Mouse (Mus musculus) CH12.LX (cell line): ENCODE data around the gene Slc25a33. TPM values are rescaled to one million over a fixed set of nuclear protein-coding genes. Genes with fewer than 3 reads are reported as not detected.

ENCODE experiments used
- DNase-seq: peaks from one replicate; pipeline ENCODE4 v3.0.0-alpha.2; 2013; ENCODE audit errors: extremely low read depth
- H3K27ac ChIP-seq: 2 replicates; pipeline ENCODE4 v1.5.1; 2012; ENCODE audit warnings: low read depth, mild to moderate bottlenecking, control low read depth, moderate library complexity; ENCODE audit not compliant: insufficient read depth
- H3K27me3 ChIP-seq: replicated peaks from 2 replicates; pipeline ENCODE3; 2012; ENCODE audit warnings: inconsistent platforms
- H3K36me3 ChIP-seq, 2 experiments: replicated peaks in 1 of 2; 2 replicates each; pipeline versions ENCODE3 to v1.6.1; 2012; ENCODE audit warnings: inconsistent platforms in 1 of 2, low read length in 1 of 2, mild to moderate bottlenecking in 1 of 2, mixed read lengths in 1 of 2, moderate library complexity in 1 of 2; ENCODE audit not compliant: control insufficient read depth in 1 of 2, insufficient read depth in 1 of 2
- H3K4me1 ChIP-seq, 2 experiments: 2 replicates each; pipeline ENCODE4 v1.6.1; 2012; ENCODE audit warnings: inconsistent platforms in 1 of 2, moderate library complexity in 1 of 2; ENCODE audit not compliant: insufficient read depth in 2 of 2, control insufficient read depth in 1 of 2
- H3K4me2 ChIP-seq: 2 replicates; pipeline ENCODE4 v1.6.1; 2012; ENCODE audit warnings: low read depth, mild to moderate bottlenecking, control low read depth; ENCODE audit not compliant: poor library complexity, insufficient read depth, severe bottlenecking
- H3K4me3 ChIP-seq, 3 experiments: fragments of 150-350 bp in 1 of 3; sonication (generic) in 1 of 3; replicated peaks in 1 of 3; 2 replicates each; pipeline versions ENCODE3 to v1.5.1; 2011 to 2012; ENCODE audit warnings: low read depth in 2 of 3, low read length in 2 of 3, mild to moderate bottlenecking in 2 of 3, moderate library complexity in 2 of 3, control low read depth in 1 of 3, improper control_type of control experiment in 1 of 3, inconsistent platforms in 1 of 3, mixed read lengths in 1 of 3; ENCODE audit not compliant: poor library complexity in 1 of 3
- H3K79me2 ChIP-seq: replicated peaks from 2 replicates; pipeline ENCODE4 v1.6.1; 2012; ENCODE audit warnings: mild to moderate bottlenecking, moderate library complexity; ENCODE audit not compliant: control insufficient read depth, poor library complexity, insufficient read depth, severe bottlenecking; ENCODE audit errors: extremely low read depth
- H3K9ac ChIP-seq: 2 replicates; pipeline ENCODE4 v1.6.1; 2012; ENCODE audit warnings: low read depth, mild to moderate bottlenecking, control low read depth, moderate library complexity; ENCODE audit not compliant: insufficient read depth
- H3K9me3 ChIP-seq: replicated peaks from 2 replicates; pipeline ENCODE3; 2012; ENCODE audit warnings: low read length, inconsistent platforms, mixed read lengths
- BHLHE40 ChIP-seq: IDR thresholded peaks from 2 replicates; pipeline ENCODE4 v1.6.1; 2011; ENCODE audit warnings: mild to moderate bottlenecking, low read depth, low read length, improper control_type of control experiment
- CHD1 ChIP-seq: IDR thresholded peaks from 2 replicates; pipeline ENCODE4 v1.6.1; 2012; ENCODE audit warnings: low read depth, low read length, improper control_type of control experiment, inconsistent platforms
- CHD2 ChIP-seq: IDR thresholded peaks from 2 replicates; pipeline ENCODE4 v1.6.1; 2011; ENCODE audit warnings: low read length, improper control_type of control experiment
- CTCF ChIP-seq, 2 experiments: IDR thresholded peaks in 1 of 2; conservative IDR thresholded peaks in 1 of 2; 2 replicates each; pipeline ENCODE4 v1.5.1; 2011 to 2012; ENCODE audit warnings: low read depth in 2 of 2, low read length in 2 of 2, improper control_type of control experiment in 1 of 2, inconsistent platforms in 1 of 2, mild to moderate bottlenecking in 1 of 2, moderate library complexity in 1 of 2
- E2F4 ChIP-seq: IDR thresholded peaks from 2 replicates; pipeline ENCODE4 v1.6.1; 2011; ENCODE audit warnings: low read depth, low read length, improper control_type of control experiment; ENCODE audit not compliant: insufficient replicate concordance
- ELF1 ChIP-seq: IDR thresholded peaks from 2 replicates; pipeline ENCODE4 v1.6.1; 2014; ENCODE audit warnings: low read depth, mild to moderate bottlenecking, inconsistent platforms, low read length, improper control_type of control experiment
- EP300 ChIP-seq: IDR thresholded peaks from 2 replicates; pipeline ENCODE4 v1.6.1; 2011; ENCODE audit warnings: low read length, improper control_type of control experiment
- ETS1 ChIP-seq: conservative IDR thresholded peaks from 2 replicates; pipeline ENCODE4 v1.6.1; 2012; ENCODE audit warnings: low read depth, mild to moderate bottlenecking, inconsistent platforms, low read length, improper control_type of control experiment, moderate library complexity
- GABPA ChIP-seq: IDR thresholded peaks from 2 replicates; pipeline ENCODE4 v1.6.1; 2012; ENCODE audit warnings: low read depth, low read length, improper control_type of control experiment, inconsistent platforms; ENCODE audit not compliant: insufficient replicate concordance
- HCFC1 ChIP-seq: IDR thresholded peaks from 2 replicates; pipeline ENCODE4 v1.6.1; 2012; ENCODE audit warnings: low read depth, mild to moderate bottlenecking, inconsistent platforms, low read length, improper control_type of control experiment
- IRF4 ChIP-seq: IDR thresholded peaks from 2 replicates; pipeline ENCODE4 v1.6.1; 2014; ENCODE audit warnings: low read depth, mild to moderate bottlenecking, inconsistent platforms, low read length, improper control_type of control experiment
- JUN ChIP-seq: IDR thresholded peaks from 2 replicates; pipeline ENCODE4 v1.6.1; 2011; ENCODE audit warnings: low read depth, mild to moderate bottlenecking, low read length, improper control_type of control experiment, moderate library complexity; ENCODE audit not compliant: insufficient read depth
- JUND ChIP-seq: conservative IDR thresholded peaks from 2 replicates; pipeline ENCODE4 v1.6.1; 2011; ENCODE audit warnings: low read depth, low read length, improper control_type of control experiment
- KAT2A ChIP-seq: IDR thresholded peaks from 2 replicates; pipeline ENCODE4 v1.6.1; 2012; ENCODE audit warnings: low read length, improper control_type of control experiment, inconsistent platforms; ENCODE audit not compliant: insufficient replicate concordance
- MAFK ChIP-seq: IDR thresholded peaks from 2 replicates; pipeline ENCODE4 v1.6.1; 2011; ENCODE audit warnings: low read length, improper control_type of control experiment; ENCODE audit not compliant: insufficient replicate concordance
- MAX ChIP-seq: IDR thresholded peaks from 2 replicates; pipeline ENCODE4 v1.6.1; 2011; ENCODE audit warnings: low read length, improper control_type of control experiment
- MAZ ChIP-seq: IDR thresholded peaks from 2 replicates; pipeline ENCODE4 v1.6.1; 2012; ENCODE audit warnings: low read depth, mild to moderate bottlenecking, inconsistent platforms, low read length, improper control_type of control experiment, moderate library complexity
- MEF2A ChIP-seq: IDR thresholded peaks from 2 replicates; pipeline ENCODE4 v1.6.1; 2014; ENCODE audit warnings: low read depth, mild to moderate bottlenecking, inconsistent platforms, low read length, improper control_type of control experiment, borderline replicate concordance
- MXI1 ChIP-seq: IDR thresholded peaks from 2 replicates; pipeline ENCODE4 v1.6.1; 2011; ENCODE audit warnings: mild to moderate bottlenecking, low read depth, low read length, improper control_type of control experiment
- MYC ChIP-seq: IDR thresholded peaks from 2 replicates; pipeline ENCODE4 v1.6.1; 2011; ENCODE audit warnings: low read depth, mild to moderate bottlenecking, improper control_type of control experiment, low read length
- NELFE ChIP-seq: IDR thresholded peaks from 2 replicates; pipeline ENCODE4 v1.6.1; 2011; ENCODE audit warnings: low read depth, low read length, improper control_type of control experiment
- NRF1 ChIP-seq: IDR thresholded peaks from 2 replicates; pipeline ENCODE4 v1.6.1; 2014; ENCODE audit warnings: low read depth, mild to moderate bottlenecking, inconsistent platforms, low read length, improper control_type of control experiment, moderate library complexity
- PAX5 ChIP-seq: IDR thresholded peaks from 2 replicates; pipeline ENCODE4 v1.6.1; 2012; ENCODE audit warnings: low read length, inconsistent platforms, mixed read lengths
- POLR2A ChIP-seq: IDR thresholded peaks from 2 replicates; pipeline ENCODE4 v1.6.1; 2011; ENCODE audit warnings: low read depth, mild to moderate bottlenecking, improper control_type of control experiment, low read length
- POLR2AphosphoS2 ChIP-seq: IDR thresholded peaks from 2 replicates; pipeline ENCODE4 v1.6.1; 2011; ENCODE audit warnings: low read depth, low read length, improper control_type of control experiment
- RAD21 ChIP-seq: IDR thresholded peaks from 2 replicates; pipeline ENCODE4 v1.6.1; 2011; ENCODE audit warnings: low read depth, mild to moderate bottlenecking, low read length, improper control_type of control experiment, moderate library complexity
- RCOR1 ChIP-seq: conservative IDR thresholded peaks from 2 replicates; pipeline ENCODE4 v1.6.1; 2012; ENCODE audit warnings: low read depth, mild to moderate bottlenecking, inconsistent platforms, low read length, improper control_type of control experiment
- SIN3A ChIP-seq: IDR thresholded peaks from 2 replicates; pipeline ENCODE4 v1.6.1; 2012; ENCODE audit warnings: low read length, improper control_type of control experiment, inconsistent platforms
- SMC3 ChIP-seq: IDR thresholded peaks from 2 replicates; pipeline ENCODE4 v1.6.1; 2011; ENCODE audit warnings: low read depth, low read length, improper control_type of control experiment
- TBP ChIP-seq: conservative IDR thresholded peaks from 2 replicates; pipeline ENCODE4 v1.6.1; 2011; ENCODE audit warnings: low read depth, low read length, improper control_type of control experiment
- TCF12 ChIP-seq: IDR thresholded peaks from 2 replicates; pipeline ENCODE4 v1.6.1; 2014; ENCODE audit warnings: low read depth, mild to moderate bottlenecking, inconsistent platforms, low read length, improper control_type of control experiment
- UBTF ChIP-seq: IDR thresholded peaks from 2 replicates; pipeline ENCODE4 v1.6.1; 2012; ENCODE audit warnings: low read depth, mild to moderate bottlenecking, inconsistent platforms, low read length, improper control_type of control experiment, moderate library complexity
- USF1 ChIP-seq: IDR thresholded peaks from 2 replicates; pipeline ENCODE4 v1.6.1; 2014; ENCODE audit warnings: low read depth, mild to moderate bottlenecking, inconsistent platforms, low read length, improper control_type of control experiment
- USF2 ChIP-seq: conservative IDR thresholded peaks from 2 replicates; pipeline ENCODE4 v1.6.1; 2011; ENCODE audit warnings: low read depth, low read length, improper control_type of control experiment
- ZC3H11A ChIP-seq: IDR thresholded peaks from 2 replicates; pipeline ENCODE4 v1.6.1; 2012; ENCODE audit warnings: low read depth, mild to moderate bottlenecking, inconsistent platforms, low read length, improper control_type of control experiment
- ZKSCAN1 ChIP-seq: IDR thresholded peaks from 2 replicates; pipeline ENCODE4 v1.6.1; 2012; ENCODE audit warnings: low read depth, inconsistent platforms, low read length, improper control_type of control experiment, borderline replicate concordance
- ZMIZ1 ChIP-seq: IDR thresholded peaks from 2 replicates; pipeline ENCODE4 v1.6.1; 2012; ENCODE audit warnings: low read depth, mild to moderate bottlenecking, inconsistent platforms, low read length, improper control_type of control experiment
- ZNF384 ChIP-seq: IDR thresholded peaks from 2 replicates; pipeline ENCODE4 v1.6.1; 2012; ENCODE audit warnings: low read depth, low read length, improper control_type of control experiment, inconsistent platforms
- dilution Hi-C: fragments of 300-500 bp; cut with MboI; formaldehyde crosslinking; loops from 2 replicates; pipeline ENCODE4 v1.14.3; 2020; ENCODE audit warnings: low sequenced_read_pairs; ENCODE audit not compliant: extremely low pct_unique_long_range_greater_than_20kb, extremely low pct_ligation_motif_present
- in situ Hi-C: fragments of 300-500 bp; cut with MboI; formaldehyde crosslinking; loops from 3 replicates; pipeline ENCODE4 v1.14.3; 2019; ENCODE audit warnings: low sequenced_read_pairs, low pct_ligation_motif_present, low pct_unique_long_range_greater_than_20kb, mixed read lengths
- polyA plus RNA-seq: library from polyadenylated mRNA; unstranded; fragments of >175 nt; gene quantifications from 2 replicates; pipeline ENCODE4 v1.2.1, GENCODE M21; 2012; ENCODE audit warnings: low read depth; ENCODE audit not compliant: insufficient read length
- total RNA-seq, 2 experiments: library from RNA; depleted of rRNA; stranded (reverse); fragments of 300-350 nt in 1 of 2; fragments of >200 nt in 1 of 2; gene quantifications; 2 replicates each; pipeline ENCODE4 v1.2.3; 2012 to 2014

The Slc25a33 gene
- total RNA-seq (2012; rRNA removed) (24.4 and 25.3 TPM in 2 replicates), total RNA-seq (2014; rRNA removed) (32.3 and 35.5 TPM in 2 replicates), polyA plus RNA-seq (32.4 and 33.3 TPM in 2 replicates)

DNA sequence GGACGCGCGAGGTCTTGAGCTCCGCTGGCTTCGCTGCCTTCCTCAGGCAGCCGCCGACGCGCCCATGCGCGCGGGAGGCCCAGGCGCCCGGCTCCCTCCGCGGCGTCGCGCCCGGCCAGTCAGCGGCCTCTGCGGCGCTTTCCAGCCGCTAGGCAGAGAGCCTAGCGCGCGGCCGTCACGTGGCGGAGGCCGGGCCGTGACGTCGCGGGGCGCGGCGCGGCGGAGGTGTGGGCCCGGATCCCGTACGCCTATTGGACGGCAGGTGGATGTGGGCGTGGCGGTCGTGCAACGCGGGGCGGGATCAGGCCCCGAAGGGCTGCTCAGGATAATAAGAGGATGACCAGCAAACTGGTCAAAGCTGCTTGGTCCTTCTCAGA lies at the start of gene Slc25a33:
Slc25a33 (minus strand) TSS at position 184 of the 377 bp plus-strand sequence.
- DNase-seq = peak; percentile 86
- Histone ChIP-seq H3K4me3 (peak within 1 kb of the TSS; percentile 84 to 97 (median 94)), H3K9me3 (no peaks in the 10 kb centered on the region), H3K79me2 (peaks cover 36% of the 10 kb centered on the region), H3K36me3 (peaks cover 0 to 19% of the 10 kb centered on the region in 2 experiments), H3K27me3 (peaks cover 4% of the 10 kb centered on the region), H3K9ac (peak within 1 kb of the TSS; percentile 80), H3K27ac (peak within 1 kb of the TSS; percentile 63), H3K4me2 (peak within 1 kb of the TSS; percentile 68), H3K4me1 (peaks cover 17 to 42% of the 10 kb centered on the region in 2 experiments)
- dilution Hi-C loops (no loop called here), in situ Hi-C loops (no loop called here)
- TF ChIP-seq USF2 (no peak; the same call in 1 of the 2 replicates), TCF12 (peak; percentile 78), POLR2AphosphoS2 (no peak), MAZ (no peak; the same call in 1 of the 2 replicates), CHD1 (no peak), MYC (0 out of 2 replicates have a peak, but pooled peaks have one; percentile 18), TBP (0 out of 2 replicates have a peak, but pooled peaks have one; percentile 47), POLR2A (peak; percentile 94), ETS1 (no peak), PAX5 (no peak), ZKSCAN1 (no peak), ZMIZ1 (peak; percentile 93), UBTF (peak; percentile 90), RAD21 (no peak), IRF4 (0 out of 2 replicates have a peak, but pooled peaks have one; percentile 15), SMC3 (no peak), ELF1 (peak; percentile 52; the same call in 1 of the 2 replicates), SIN3A (peak; percentile 77; the same call in 1 of the 2 replicates), MEF2A (peak; percentile 52), MAFK (no peak), EP300 (no peak), KAT2A (no peak), MAX (peak; percentile 68), GABPA (no peak), E2F4 (no peak), HCFC1 (no peak), JUN (no peak), ZNF384 (no peak), ZC3H11A (no peak), USF1 (peak; percentile 94), CTCF (conservative IDR thresholded peaks at IDR 0.05 in 1 of 2, IDR thresholded peaks at IDR 0.05 in 1 of 2; ENCODE audit: low read depth in 2 of 2, low read length in 2 of 2) (no peak), NRF1 (peak; percentile 74), RCOR1 (no peak), BHLHE40 (peak; percentile 96), JUND (no peak), MXI1 (peak; percentile 95), NELFE (peak; percentile 94), CHD2 (no peak)
